Mouse (Mus musculus) hindbrain, embryonic 11.5 days (tissue): ENCODE measurements around the gene Npw. TPM values are rescaled to one million over a fixed set of nuclear protein-coding genes. Genes with fewer than 3 reads are reported as not detected.

ENCODE experiments used
- ATAC-seq: fragments of 200-750 bp; cut with Nextera tagmentation; 2 replicates; pipeline ENCODE4 v1.8.0; 2017; ENCODE audit warnings: mild to moderate bottlenecking, moderate TSS enrichment, moderate library complexity; ENCODE audit not compliant: low FRiP score
- DNase-seq: peaks from one replicate; pipeline ENCODE4 v3.0.0-alpha.2; 2015; ENCODE audit warnings: low spot score
- H3K27ac ChIP-seq: fragments of 300-500 bp; sonication (generic); 2 replicates; pipeline ENCODE4 v1.5.1; 2014; ENCODE audit warnings: mild to moderate bottlenecking, low read depth, low read length
- H3K27me3 ChIP-seq: fragments of 300-500 bp; sonication (generic); 2 replicates; pipeline ENCODE4 v1.6.1; 2014; ENCODE audit warnings: mild to moderate bottlenecking, low read length, moderate library complexity, mixed read lengths; ENCODE audit not compliant: control insufficient read depth, insufficient read depth
- H3K36me3 ChIP-seq: fragments of 300-500 bp; sonication (generic); 2 replicates; pipeline ENCODE4 v1.6.1; 2014; ENCODE audit warnings: mild to moderate bottlenecking, low read length, moderate library complexity, mixed read lengths; ENCODE audit not compliant: control insufficient read depth, insufficient read depth
- H3K4me1 ChIP-seq: fragments of 300-500 bp; sonication (generic); replicated peaks from 2 replicates; pipeline ENCODE4 v1.6.1; 2014; ENCODE audit warnings: low read length, mixed read lengths; ENCODE audit not compliant: control insufficient read depth, insufficient read depth
- H3K4me2 ChIP-seq: fragments of 300-500 bp; sonication (generic); replicated peaks from 2 replicates; pipeline ENCODE4 v1.6.1; 2014; ENCODE audit warnings: mild to moderate bottlenecking, low read depth, low read length
- H3K4me3 ChIP-seq: fragments of 300-500 bp; sonication (generic); 2 replicates; pipeline ENCODE4 v1.5.1; 2014; ENCODE audit warnings: low read depth, low read length
- H3K9ac ChIP-seq: fragments of 300-500 bp; sonication (generic); 2 replicates; pipeline ENCODE4 v1.6.1; 2014; ENCODE audit warnings: low read depth, low read length
- H3K9me3 ChIP-seq: fragments of 300-500 bp; sonication (generic); 2 replicates; pipeline ENCODE4 v1.6.1; 2016; ENCODE audit warnings: low read length; ENCODE audit not compliant: control insufficient read depth
- WGBS: fragments of 180-500 bp; shearing (Covaris S2); extraction: QIAGEN DNeasy Blood & Tissue Kit; methylation state at CpG from one replicate; pipeline ENCODE4 v1.1.7; 2014; 5-methylcytosine and 5-hydroxymethylcytosine counted together
- polyA plus RNA-seq: library from polyadenylated mRNA; unstranded; fragments of >200 nt; fragmentation: Nextera tagmentation; extraction: Ambion mirVana; gene quantifications from 2 replicates; pipeline ENCODE4 v1.2.1, GENCODE M21; 2014

Npw gene
- polyA plus RNA-seq, 1 experiment from 2014 or later = not detected

DNA sequence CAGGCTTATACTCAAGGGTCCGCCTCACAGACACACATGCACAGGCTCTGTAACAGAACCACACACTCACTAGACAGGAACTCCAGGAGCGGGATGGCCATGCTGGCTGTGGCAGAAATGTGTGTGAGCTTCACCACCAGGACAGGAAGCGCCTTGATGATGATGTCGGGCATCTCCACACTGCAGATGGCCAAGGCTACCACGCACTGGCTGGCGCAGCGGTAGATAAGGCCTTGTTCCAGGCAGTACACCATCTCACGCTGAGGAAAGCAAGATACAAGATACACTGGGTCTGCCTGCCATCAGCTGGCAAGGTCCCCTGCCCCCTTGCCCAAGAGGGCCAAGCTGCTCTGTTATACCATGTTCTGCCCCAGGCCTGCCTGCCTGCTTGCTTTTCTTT lies 49.4 kb downstream of the Npw start:
- Histone ChIP-seq H3K9me3 (no peaks in the 10 kb centered on the region), H3K27ac (no peak overlapping the region), H3K9ac (no peak overlapping the region), H3K27me3 (no peaks in the 10 kb centered on the region), H3K4me1 (no peaks in the 10 kb centered on the region), H3K4me2 (no peak overlapping the region), H3K36me3 (peaks cover 3% of the 10 kb centered on the region; the same call in 1 of the 2 replicates), H3K4me3 (no peak overlapping the region)
- WGBS = 94% methylated on average over 8 of the region's 8 CpGs
- ATAC-seq (no peak), DNase-seq (no peak)

DNA sequence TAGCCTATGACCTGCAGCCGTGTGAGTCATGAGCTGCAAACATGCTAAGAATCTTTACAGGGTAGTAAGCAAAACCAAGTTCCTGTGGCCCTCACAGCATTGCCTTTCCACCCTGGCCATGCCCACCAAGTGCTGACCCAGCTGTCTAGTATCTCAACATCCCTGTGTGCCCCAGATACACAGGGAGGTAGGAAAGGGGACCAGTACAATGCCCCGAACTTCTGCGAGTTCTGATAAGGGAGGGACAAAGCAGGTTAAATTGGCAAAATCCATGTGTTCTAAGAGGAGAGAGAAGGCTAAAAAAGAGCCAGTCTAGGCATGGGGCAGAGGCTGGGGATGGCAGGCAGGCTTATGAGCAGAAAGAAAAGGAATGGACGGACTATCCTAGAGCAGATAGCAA lies 49.9 kb downstream of the Npw start:
- Histone ChIP-seq H3K27me3 (no peaks in the 10 kb centered on the region), H3K36me3 (peaks cover 3% of the 10 kb centered on the region; the same call in 1 of the 2 replicates), H3K9ac (no peak overlapping the region), H3K27ac (no peak overlapping the region), H3K4me2 (no peak overlapping the region), H3K9me3 (no peaks in the 10 kb centered on the region), H3K4me1 (no peaks in the 10 kb centered on the region), H3K4me3 (no peak overlapping the region)
- WGBS = 91% methylated on average over 4 of the region's 4 CpGs
- no peak for DNase-seq
- no peak for ATAC-seq

Other genes starting within 250 kb of the Npw start
- 360 and 364 TPM in 2 replicates for gene Rnps1, start 243.9 kb downstream of the Npw start, polyA plus RNA-seq
- gene Eci1, start 231.8 kb downstream of the Npw start, polyA plus RNA-seq = 63.9 and 69.8 TPM in 2 replicates
- gene Dnase1l2, start 215.4 kb downstream of the Npw start, polyA plus RNA-seq = 2.6 and 3.2 TPM in 2 replicates
- 17.5 and 19.9 TPM in 2 replicates for gene E4f1, start 188.1 kb downstream of the Npw start, polyA plus RNA-seq
- 60.1 and 64.6 TPM in 2 replicates for gene Pgp, start 188.1 kb downstream of the Npw start, polyA plus RNA-seq
- gene Bricd5, start 184.6 kb downstream of the Npw start, polyA plus RNA-seq = 0.86 and 1.8 TPM in 2 replicates
- gene Mlst8, start 179.4 kb downstream of the Npw start, polyA plus RNA-seq = 27.8 and 37.7 TPM in 2 replicates
- gene Caskin1, start 169.9 kb downstream of the Npw start, polyA plus RNA-seq = 6.4 and 9.2 TPM in 2 replicates
- gene Traf7, start 130.5 kb downstream of the Npw start, polyA plus RNA-seq = 65.8 and 71.1 TPM in 2 replicates
- gene Rab26, start 124.2 kb downstream of the Npw start, polyA plus RNA-seq = 1.8 and 2.8 TPM in 2 replicates
- gene Pkd1, start 108.6 kb downstream of the Npw start, polyA plus RNA-seq = 16.0 and 22.2 TPM in 2 replicates
- 46.5 and 53.6 TPM in 2 replicates for gene Tsc2, start 25.8 kb downstream of the Npw start, polyA plus RNA-seq
- gene Nthl1, start 25.8 kb downstream of the Npw start, polyA plus RNA-seq = 12.0 and 16.2 TPM in 2 replicates
- 36.0 and 36.3 TPM in 2 replicates for gene Slc9a3r2, start 8.1 kb downstream of the Npw start, polyA plus RNA-seq
- gene Zfp598, start 11.2 kb upstream of the Npw start, polyA plus RNA-seq = 24.7 and 24.8 TPM in 2 replicates
- gene Syngr3, start 31.5 kb upstream of the Npw start, polyA plus RNA-seq = 11.9 and 12.1 TPM in 2 replicates
- gene Gfer, start 37.7 kb upstream of the Npw start, polyA plus RNA-seq = 44.3 and 47.5 TPM in 2 replicates
- gene Noxo1, start 37.8 kb upstream of the Npw start, polyA plus RNA-seq = 1.5 and 1.7 TPM in 2 replicates
- 83.7 and 101 TPM in 2 replicates for gene Tbl3, start 49.2 kb upstream of the Npw start, polyA plus RNA-seq
- not detected in 2 replicates for gene Rnf151, start 59.6 kb upstream of the Npw start, polyA plus RNA-seq
- 1,264 and 1,299 TPM in 2 replicates for gene Rps2, start 59.7 kb upstream of the Npw start, polyA plus RNA-seq
- 198 and 223 TPM in 2 replicates for gene Ndufb10, start 66.0 kb upstream of the Npw start, polyA plus RNA-seq
- 0.11 TPM in 1 of 2 replicates, not detected in the other for gene Rpl3l, start 69.4 kb upstream of the Npw start, polyA plus RNA-seq
- 21.1 and 22.8 TPM in 2 replicates for gene Msrb1, start 78.2 kb upstream of the Npw start, polyA plus RNA-seq
- 1.5 and 2.3 TPM in 2 replicates for gene Hs3st6, start 94.5 kb upstream of the Npw start, polyA plus RNA-seq
- gene Meiob, start 145.8 kb upstream of the Npw start, polyA plus RNA-seq = not detected in 2 replicates
- 31.5 and 32.0 TPM in 2 replicates for gene Hagh, start 181.7 kb upstream of the Npw start, polyA plus RNA-seq
- 18.4 and 23.5 TPM in 2 replicates for gene Fahd1, start 191.9 kb upstream of the Npw start, polyA plus RNA-seq
- 0.12 and 0.40 TPM in 2 replicates for gene Igfals, start 207.5 kb upstream of the Npw start, polyA plus RNA-seq
- gene Nubp2, start 227.9 kb upstream of the Npw start, polyA plus RNA-seq = 77.6 and 84.2 TPM in 2 replicates
- 43.4 and 46.5 TPM in 2 replicates for gene Spsb3, start 228.2 kb upstream of the Npw start, polyA plus RNA-seq
- 22.7 and 24.2 TPM in 2 replicates for gene Eme2, start 236.6 kb upstream of the Npw start, polyA plus RNA-seq
- 70.5 and 73.3 TPM in 2 replicates for gene Mrps34, start 236.7 kb upstream of the Npw start, polyA plus RNA-seq
- gene Nme3, start 238.0 kb upstream of the Npw start, polyA plus RNA-seq = 45.9 and 49.7 TPM in 2 replicates